Mouse (Mus musculus) stomach, embryonic 16.5 days (tissue): ENCODE measurements around the gene Foxl1. TPM values are rescaled to one million over a fixed set of nuclear protein-coding genes. Genes with fewer than 3 reads are reported as not detected.
A peak's percentile ranks its signal among the peaks of the same experiment; 100 is the strongest.

ENCODE experiments used
- ATAC-seq: fragments of 200-750 bp; cut with Nextera tagmentation; 2 replicates; pipeline ENCODE4 v1.8.0; 2017; ENCODE audit warnings: moderate number of reproducible peaks, moderate TSS enrichment; ENCODE audit not compliant: insufficient read depth, low FRiP score
- H3K27ac ChIP-seq: fragments of 300-500 bp; sonication (generic); 2 replicates; pipeline ENCODE4 v1.5.1; 2014; ENCODE audit warnings: low read length
- H3K27me3 ChIP-seq: fragments of 300-500 bp; sonication (generic); 2 replicates; pipeline ENCODE4 v1.6.1; 2014; ENCODE audit warnings: low read length, control low read depth, mixed read lengths; ENCODE audit not compliant: control insufficient read depth, insufficient read depth
- H3K36me3 ChIP-seq: fragments of 300-500 bp; sonication (generic); 2 replicates; pipeline ENCODE4 v1.6.1; 2014; ENCODE audit warnings: low read length; ENCODE audit not compliant: control insufficient read depth, insufficient read depth
- H3K4me1 ChIP-seq: fragments of 300-500 bp; sonication (generic); 2 replicates; pipeline ENCODE4 v1.6.1; 2014; ENCODE audit warnings: low read length, control low read depth, mixed read lengths; ENCODE audit not compliant: control insufficient read depth, insufficient read depth
- H3K4me2 ChIP-seq: fragments of 300-500 bp; sonication (generic); 2 replicates; pipeline ENCODE4 v1.6.1; 2014; ENCODE audit warnings: low read depth, low read length, mixed read lengths
- H3K4me3 ChIP-seq: fragments of 300-500 bp; sonication (generic); replicated peaks from 2 replicates; pipeline ENCODE4 v1.5.1; 2014; ENCODE audit warnings: mild to moderate bottlenecking, low read length
- H3K9ac ChIP-seq: fragments of 300-500 bp; sonication (generic); 2 replicates; pipeline ENCODE4 v1.6.1; 2014; ENCODE audit warnings: low read length
- H3K9me3 ChIP-seq: fragments of 300-500 bp; sonication (generic); replicated peaks from 2 replicates; pipeline ENCODE4 v1.6.1; 2016; ENCODE audit warnings: low read length, control low read depth; ENCODE audit not compliant: control insufficient read depth
- WGBS: fragments of 180-500 bp; shearing (Covaris S2); extraction: QIAGEN DNeasy Blood & Tissue Kit; methylation state at CpG from one replicate; pipeline ENCODE4 v1.1.7; 2014; 5-methylcytosine and 5-hydroxymethylcytosine counted together
- polyA plus RNA-seq: library from polyadenylated mRNA; unstranded; fragments of >200 nt; fragmentation: Nextera tagmentation; extraction: Ambion mirVana; gene quantifications from 2 replicates; pipeline ENCODE4 v1.2.1, GENCODE M21; 2015

The Foxl1 gene
- polyA plus RNA-seq: 3.4 and 4.0 TPM in 2 replicates

DNA sequence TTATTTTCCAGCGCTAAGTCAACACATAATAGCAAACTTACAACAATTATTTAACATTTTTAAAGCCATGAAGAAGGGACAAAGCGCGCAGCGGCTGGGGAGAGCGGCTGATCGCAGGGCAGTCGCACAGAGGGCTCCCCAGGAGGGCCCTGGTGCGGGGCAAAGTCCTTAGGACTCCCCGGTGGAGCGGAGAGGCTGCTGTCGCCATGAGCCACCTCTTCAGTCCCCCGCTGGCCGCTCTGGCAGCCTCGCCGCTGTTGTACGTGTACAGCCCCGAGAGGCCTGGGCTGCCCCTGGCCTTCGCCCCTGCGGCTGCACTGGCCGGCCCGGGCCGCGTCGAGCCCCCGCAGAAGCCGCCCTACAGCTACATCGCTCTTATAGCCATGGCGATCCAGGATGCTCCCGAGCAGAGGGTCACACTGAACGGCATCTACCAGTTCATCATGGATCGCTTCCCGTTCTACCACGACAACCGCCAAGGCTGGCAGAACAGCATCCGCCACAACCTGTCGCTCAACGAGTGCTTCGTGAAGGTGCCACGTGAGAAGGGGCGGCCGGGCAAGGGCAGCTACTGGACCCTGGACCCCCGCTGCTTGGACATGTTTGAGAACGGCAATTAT is at the start of gene Foxl1:
Gene Foxl1, plus strand, starts transcription at position 185 of the 620 bp plus-strand sequence.
- no peak for ATAC-seq
- H3K27me3 ChIP-seq: peaks cover 68% of the 10 kb centered on the region
- 6% methylated on average over 43 of the region's 43 CpGs for WGBS

DNA sequence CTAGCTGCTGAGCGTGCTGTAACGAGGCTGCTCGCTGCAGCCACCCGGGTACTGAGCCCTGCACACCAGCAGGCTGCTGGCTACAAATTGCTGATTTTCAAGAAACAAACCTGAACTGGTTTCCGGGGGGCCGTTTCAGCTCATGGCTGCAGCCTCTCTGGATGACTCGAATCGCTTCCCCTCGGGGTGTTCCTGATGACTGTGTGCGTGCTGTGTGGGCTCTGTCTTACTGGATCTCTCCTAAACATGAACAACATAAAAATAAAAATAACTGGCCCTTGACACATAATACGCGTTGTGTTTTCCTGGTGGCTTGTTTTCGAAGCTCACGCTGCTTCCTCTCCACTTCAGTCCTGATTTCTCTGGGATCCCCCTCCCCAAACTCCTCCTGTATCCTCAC is 49.0 kb upstream of the Foxl1 start:
- peak overlapping the region; percentile 88 for H3K9ac ChIP-seq

More for the DNA sequence above, at the start of gene Foxl1:
- Histone ChIP-seq H3K4me1 (peaks cover 19% of the 10 kb centered on the region), H3K4me2 (peak within 1 kb of the TSS; percentile 53), H3K36me3 (no peaks in the 10 kb centered on the region), H3K9ac (peak within 1 kb of the TSS; percentile 68), H3K9me3 (no peaks in the 10 kb centered on the region), H3K27ac (peak within 1 kb of the TSS; percentile 81), H3K4me3 (peak within 1 kb of the TSS; percentile 48)

DNA sequence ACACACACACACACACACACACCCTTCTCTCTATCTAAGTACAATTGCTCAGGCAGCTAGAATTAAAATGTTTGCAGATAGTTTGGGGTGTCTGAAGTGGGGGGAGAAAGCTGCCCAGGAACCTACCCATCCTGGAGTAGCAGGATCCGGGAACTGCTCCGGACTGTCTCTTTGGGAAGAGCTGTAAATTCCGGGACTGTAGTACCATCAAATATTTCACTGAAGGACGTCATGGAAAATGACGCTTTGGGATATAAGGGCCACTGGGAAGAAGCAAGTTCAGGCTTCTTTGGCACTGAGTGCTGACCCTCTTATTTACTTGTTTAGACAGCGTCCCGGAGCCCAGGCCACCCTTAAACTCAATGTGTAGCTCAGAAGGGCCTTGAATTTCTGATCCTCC is 48.5 kb upstream of the Foxl1 start:
- H3K4me1 ChIP-seq: no peaks in the 10 kb centered on the region
- H3K36me3 ChIP-seq: no peaks in the 10 kb centered on the region
- no peaks in the 10 kb centered on the region for H3K9me3 ChIP-seq
- H3K27ac ChIP-seq: peak overlapping the region; percentile 63
- H3K9ac ChIP-seq: peak overlapping the region; percentile 88
- H3K4me2 ChIP-seq: peak overlapping the region; percentile 67
- peaks cover 60% of the 10 kb centered on the region for H3K27me3 ChIP-seq
- 17% methylated on average over 7 of the region's 7 CpGs for WGBS
- ATAC-seq: no peak
- H3K4me3 ChIP-seq: peak overlapping the region; percentile 70

More for the DNA sequence above, 49.0 kb upstream of the Foxl1 start:
- H3K36me3 ChIP-seq: no peaks in the 10 kb centered on the region
- H3K4me1 ChIP-seq: 0 out of 2 replicates have a peak, but pooled peaks cover under 1% of the 10 kb centered on the region
- H3K27ac ChIP-seq: peak overlapping the region; percentile 63
- H3K4me2 ChIP-seq: peak overlapping the region; percentile 67
- H3K4me3 ChIP-seq: peak overlapping the region; percentile 70
- peaks cover 56% of the 10 kb centered on the region for H3K27me3 ChIP-seq
- no peak for ATAC-seq
- WGBS: 15% methylated on average over 14 of the region's 14 CpGs
- no peaks in the 10 kb centered on the region for H3K9me3 ChIP-seq

DNA sequence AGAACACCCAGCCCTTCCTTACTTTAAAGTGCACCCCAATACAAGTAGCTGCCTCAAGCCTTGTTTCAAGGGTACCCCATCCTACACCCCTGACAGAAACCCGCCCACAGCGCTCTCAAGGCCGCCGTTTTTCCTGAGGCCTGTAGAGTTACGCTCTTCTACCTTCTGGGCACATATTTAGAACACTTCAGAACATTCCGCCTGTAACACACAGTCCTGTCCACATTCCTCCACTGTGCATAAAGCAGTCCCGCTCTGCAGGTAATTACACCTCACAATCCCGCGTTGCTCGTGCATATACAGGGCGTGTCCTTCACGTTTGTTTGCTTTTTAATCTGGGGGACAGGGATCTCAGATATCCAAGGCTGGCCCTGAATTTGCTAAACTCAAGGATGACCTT is 47.8 kb upstream of the Foxl1 start:
- Histone ChIP-seq H3K4me3 (peak overlapping the region; percentile 70), H3K4me1 (no peaks in the 10 kb centered on the region), H3K9ac (peak overlapping the region; percentile 88), H3K27me3 (peaks cover 67% of the 10 kb centered on the region), H3K36me3 (no peaks in the 10 kb centered on the region), H3K9me3 (no peaks in the 10 kb centered on the region), H3K27ac (peak overlapping the region; percentile 99), H3K4me2 (peak overlapping the region; percentile 67)
- 14% methylated on average over 12 of the region's 12 CpGs for WGBS
- no peak for ATAC-seq

DNA sequence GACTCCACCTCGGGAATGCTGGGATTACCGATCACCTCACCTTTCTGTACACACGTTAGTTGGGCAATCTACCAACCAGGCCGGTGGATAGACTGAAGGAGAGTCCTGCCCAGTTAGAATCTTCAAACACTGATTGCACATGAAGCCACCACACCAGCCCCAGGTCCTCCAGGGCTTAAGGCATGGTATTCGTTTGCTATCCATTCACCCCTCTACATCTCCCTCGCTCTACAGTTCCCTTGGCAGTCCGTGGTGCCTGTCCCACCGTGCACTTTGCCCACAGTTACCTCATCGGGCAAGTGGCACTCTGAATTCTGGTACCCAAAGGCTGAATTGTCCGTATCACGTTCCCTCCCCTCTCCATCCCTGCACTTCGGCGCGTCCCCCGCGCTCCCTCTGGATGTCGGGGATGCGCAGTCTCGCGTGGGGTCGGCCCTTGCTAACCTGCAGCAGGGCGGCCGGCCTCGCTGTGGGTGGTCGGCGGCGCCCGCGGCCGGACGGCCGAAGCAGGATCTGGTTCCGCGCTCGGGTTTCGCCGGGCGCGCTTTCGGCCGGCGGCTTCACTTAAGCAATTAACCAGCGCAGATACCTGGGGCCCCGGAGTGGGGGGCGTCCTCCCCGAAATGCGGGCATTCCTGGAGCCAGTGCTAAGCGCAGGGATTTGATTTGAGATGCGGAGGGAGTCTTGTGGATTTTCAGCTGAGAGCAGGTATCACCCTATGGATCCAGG is 47.2 kb upstream of the Foxl1 start:
- peak overlapping the region; percentile 67 for H3K4me2 ChIP-seq
- 1% methylated on average over 49 of the region's 49 CpGs for WGBS
- peak overlapping the region; percentile 70 for H3K4me3 ChIP-seq
- no peaks in the 10 kb centered on the region for H3K36me3 ChIP-seq
- no peaks in the 10 kb centered on the region for H3K9me3 ChIP-seq
- ATAC-seq: no peak
- H3K9ac ChIP-seq: peak overlapping the region; percentile 88
- peaks cover 73% of the 10 kb centered on the region for H3K27me3 ChIP-seq
- no peaks in the 10 kb centered on the region for H3K4me1 ChIP-seq
- peak overlapping the region; percentile 99 for H3K27ac ChIP-seq

DNA sequence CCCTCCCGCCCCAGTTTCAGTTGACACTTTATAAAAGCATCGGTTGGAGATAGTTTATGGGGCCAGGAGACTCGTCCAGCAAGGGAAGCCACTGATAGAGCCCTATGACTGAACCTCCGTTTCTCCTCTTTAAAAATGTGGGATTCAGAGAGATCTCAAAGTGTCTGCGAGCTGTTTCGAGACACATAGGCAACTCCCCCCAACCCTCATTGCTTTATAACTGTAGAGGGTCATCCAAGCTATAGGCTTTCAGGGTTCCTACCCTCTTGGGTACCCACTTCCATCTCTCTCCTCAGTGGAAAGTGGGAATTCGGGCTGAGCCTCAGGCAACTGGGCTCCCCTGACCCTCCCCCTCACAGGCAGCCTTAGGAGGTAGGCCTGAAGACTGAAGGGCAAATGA is 46.3 kb upstream of the Foxl1 start:
- Histone ChIP-seq H3K9me3 (no peaks in the 10 kb centered on the region), H3K27ac (peak overlapping the region; percentile 99), H3K4me2 (peak overlapping the region; percentile 67), H3K4me3 (peak overlapping the region; percentile 70), H3K36me3 (no peaks in the 10 kb centered on the region), H3K27me3 (peaks cover 81% of the 10 kb centered on the region), H3K9ac (peak overlapping the region; percentile 88), H3K4me1 (no peaks in the 10 kb centered on the region)
- 11% methylated on average over 7 of the region's 7 CpGs for WGBS
- ATAC-seq: no peak

DNA sequence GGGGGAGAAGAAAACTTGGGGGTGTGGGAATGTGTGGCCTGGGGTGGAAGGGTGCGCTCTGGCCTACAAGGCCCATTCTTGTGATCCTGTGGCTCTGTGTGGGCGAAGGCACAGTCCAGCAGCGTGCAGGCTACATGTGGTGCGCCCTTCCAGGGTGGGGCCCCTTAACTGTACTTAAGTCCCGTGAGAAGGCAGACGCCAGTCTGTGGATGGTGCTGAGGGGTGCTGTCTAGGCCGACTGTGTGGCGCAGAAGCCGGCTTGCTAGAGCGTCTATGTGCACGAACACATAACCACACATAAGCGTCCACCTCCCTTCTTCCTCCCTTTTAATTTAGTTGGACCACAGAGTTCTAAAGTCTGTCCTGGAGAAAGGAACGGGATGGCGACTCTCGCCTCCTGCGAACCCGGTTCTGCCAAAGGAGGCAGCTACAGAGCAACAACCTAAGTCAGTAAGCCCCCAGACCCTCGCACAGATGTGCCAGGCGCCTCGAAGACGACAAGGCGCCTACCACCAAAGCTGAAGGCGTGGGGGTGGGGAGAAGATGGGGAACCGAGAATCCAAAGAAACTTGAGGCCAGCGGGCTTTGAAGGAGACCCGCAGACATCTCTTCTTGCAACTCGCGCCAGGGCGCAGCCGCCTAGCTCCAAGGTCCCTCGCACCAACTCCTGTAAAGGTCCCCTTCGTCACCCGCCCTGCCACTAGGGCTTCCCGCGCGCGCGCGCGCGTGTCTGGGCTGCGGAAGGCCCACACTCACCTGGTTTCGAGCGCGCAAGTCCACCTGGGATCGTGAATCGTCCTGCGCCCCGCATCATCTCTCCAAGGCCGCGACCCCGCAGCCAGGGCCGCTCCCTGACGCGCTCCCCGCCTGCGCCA is 45.3 kb upstream of the Foxl1 start:
- 1% methylated on average over 56 of the region's 57 CpGs for WGBS
- Histone ChIP-seq H3K9me3 (no peaks in the 10 kb centered on the region), H3K27ac (peak overlapping the region; percentile 99), H3K9ac (peak overlapping the region; percentile 88), H3K4me3 (peak overlapping the region; percentile 70), H3K36me3 (no peaks in the 10 kb centered on the region), H3K27me3 (peaks cover 80% of the 10 kb centered on the region), H3K4me2 (peak overlapping the region; percentile 67), H3K4me1 (no peaks in the 10 kb centered on the region)
- no peak for ATAC-seq

DNA sequence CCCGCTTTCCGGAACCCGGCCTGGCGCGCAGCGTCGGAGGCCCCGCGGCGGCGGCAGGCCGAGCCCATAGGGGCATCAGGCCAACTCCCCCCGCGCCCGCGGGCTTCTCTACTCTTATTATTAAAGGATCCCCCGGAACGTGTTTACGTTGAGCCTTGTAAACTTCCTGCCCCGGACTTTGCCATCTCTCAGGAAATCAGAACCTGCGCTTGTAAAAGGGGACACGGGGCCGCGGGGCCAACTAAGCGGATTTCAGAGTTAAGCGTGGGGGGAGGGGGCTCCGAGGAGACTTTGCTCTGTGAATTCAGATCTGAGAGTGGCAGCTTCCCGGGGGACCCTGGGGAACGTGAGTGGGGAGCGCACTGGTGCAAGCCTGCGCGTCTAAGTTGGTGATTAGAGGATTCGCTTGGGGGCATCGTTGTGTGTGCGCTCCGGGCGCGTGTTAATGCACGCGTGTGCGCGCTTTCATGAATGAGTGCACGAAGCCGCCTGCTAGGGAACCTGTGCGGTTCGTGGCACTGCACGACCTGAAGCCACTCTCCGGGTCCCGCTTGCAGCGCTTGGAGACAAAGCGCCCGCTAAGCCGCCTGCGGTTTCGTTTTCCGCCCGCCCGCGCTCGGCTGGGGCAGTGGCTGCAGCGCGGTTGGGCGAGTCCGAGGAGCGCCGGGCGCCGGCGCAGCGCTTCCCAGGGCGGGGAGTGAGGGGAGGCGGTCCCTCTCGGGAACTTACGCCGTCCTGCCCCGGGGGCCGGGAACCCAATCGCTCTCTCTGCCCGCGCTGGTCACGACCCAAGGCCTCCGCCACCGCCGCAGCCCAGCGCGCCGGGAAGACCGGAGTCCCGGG is 44.4 kb upstream of the Foxl1 start:
- peak; percentile 77 for ATAC-seq
- Histone ChIP-seq H3K27me3 (peaks cover 77% of the 10 kb centered on the region), H3K4me2 (peak overlapping the region; percentile 67), H3K36me3 (no peaks in the 10 kb centered on the region), H3K9me3 (no peaks in the 10 kb centered on the region), H3K4me1 (no peaks in the 10 kb centered on the region), H3K27ac (peak overlapping the region; percentile 99), H3K9ac (peak overlapping the region; percentile 88), H3K4me3 (peak overlapping the region; percentile 70)
- WGBS: under 1% methylated on average over 88 of the region's 89 CpGs
